Mouse (Mus musculus) E14TG2a.4 (cell line): ENCODE data around the gene Klhl40.

ENCODE experiments used
- CTCF ChIP-seq: conservative IDR thresholded peaks from 2 replicates; pipeline ENCODE4 v1.5.1; 2014; ENCODE audit warnings: low read length
- NANOG ChIP-seq: IDR thresholded peaks from 2 replicates; pipeline ENCODE4 v1.6.1; 2014; ENCODE audit warnings: borderline replicate concordance, low read length, mixed read lengths

GRCm38 (mm10) chr9:121823991-121824390 is 46.6 kb downstream of the Klhl40 start:
- no peak for TF ChIP-seq CTCF
- no peak for TF ChIP-seq NANOG
